Mouse (Mus musculus) kidney, postnatal 0 days (tissue): ENCODE measurements at regions not wholly inside any gene's neighbourhood (a gene's known extent, or its start where the extent isn't known, plus 50 kb on each side); places are given as distances from the start of the nearest gene placed in this dataset.

Source experiments
- ATAC-seq: fragments of 200-750 bp; cut with Nextera tagmentation; replicated peaks from 2 replicates; pipeline ENCODE4 v1.8.0; 2017; ENCODE audit warnings: low read depth, moderate number of reproducible peaks, moderate TSS enrichment, moderate library complexity; ENCODE audit not compliant: low FRiP score
- DNase-seq: peaks from one replicate; pipeline ENCODE4 v3.0.0-alpha.2; 2016; ENCODE audit warnings: low spot score
- H3K27ac ChIP-seq: fragments of 300-500 bp; sonication (generic); 2 replicates; pipeline ENCODE4 v1.5.1; 2014; ENCODE audit warnings: mild to moderate bottlenecking
- H3K27me3 ChIP-seq: fragments of 300-500 bp; sonication (generic); 2 replicates; pipeline ENCODE4 v1.6.1; 2014; ENCODE audit warnings: low read length, mixed read lengths; ENCODE audit not compliant: insufficient read depth
- H3K36me3 ChIP-seq: fragments of 300-500 bp; sonication (generic); 2 replicates; pipeline ENCODE4 v1.6.1; 2014; ENCODE audit warnings: low read length, mixed read lengths; ENCODE audit not compliant: insufficient read depth
- H3K4me1 ChIP-seq: fragments of 300-500 bp; sonication (generic); replicated peaks from 2 replicates; pipeline ENCODE4 v1.6.1; 2014; ENCODE audit warnings: antibody characterized with exemption, low read length, mixed read lengths; ENCODE audit not compliant: insufficient read depth
- H3K4me2 ChIP-seq: fragments of 300-500 bp; sonication (generic); 2 replicates; pipeline ENCODE4 v1.6.1; 2014; ENCODE audit warnings: mild to moderate bottlenecking, low read length, moderate library complexity, mixed read lengths
- H3K4me3 ChIP-seq: fragments of 300-500 bp; sonication (generic); replicated peaks from 2 replicates; pipeline ENCODE4 v1.5.1; 2014; ENCODE audit warnings: low read depth, low read length
- H3K9ac ChIP-seq: fragments of 300-500 bp; sonication (generic); 2 replicates; pipeline ENCODE4 v1.6.1; 2014; ENCODE audit warnings: low read depth, low read length
- H3K9me3 ChIP-seq: fragments of 300-500 bp; sonication (generic); replicated peaks from 2 replicates; pipeline ENCODE4 v1.6.1; 2016; ENCODE audit warnings: low read length, inconsistent platforms, mixed read lengths
- CTCF ChIP-seq: IDR thresholded peaks from 2 replicates; pipeline ENCODE4 v1.5.1; 2016; ENCODE audit warnings: antibody characterized with exemption, low read depth, mild to moderate bottlenecking, moderate library complexity
- WGBS: fragments of 180-500 bp; shearing (Covaris S2); extraction: QIAGEN DNeasy Blood & Tissue Kit; methylation state at CpG from one replicate; pipeline ENCODE4 v1.1.7; 2014; 5-methylcytosine and 5-hydroxymethylcytosine counted together

DNA sequence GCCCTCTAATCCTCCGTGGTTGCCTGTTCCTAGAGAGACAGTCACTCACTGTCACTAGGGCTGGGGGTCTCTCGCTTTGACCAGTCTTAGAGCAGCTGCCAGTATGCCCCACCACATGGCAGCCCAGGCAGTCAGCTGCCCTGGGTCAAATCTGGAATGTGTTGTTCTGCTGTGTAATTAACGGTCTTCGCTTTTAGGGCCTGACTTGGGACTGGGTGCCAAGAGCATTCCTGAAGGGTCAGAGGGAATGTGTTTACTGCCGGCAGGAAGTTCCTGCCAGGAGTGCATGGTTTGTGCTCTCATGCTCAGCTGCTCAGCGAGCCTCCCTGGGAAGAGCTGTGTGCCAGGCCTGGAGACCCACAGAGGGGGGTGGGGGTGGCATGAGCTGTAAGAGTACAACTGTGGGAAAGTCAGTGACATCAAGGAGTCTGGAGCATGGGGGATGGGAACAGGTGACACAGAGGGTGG is 518.5 kb upstream of the Lrrc6 start:
- no peak for TF ChIP-seq CTCF
- WGBS: 5% methylated on average over 6 of the region's 6 CpGs
- no peak overlapping the region for H3K4me2 ChIP-seq
- H3K4me1 ChIP-seq: 0 out of 2 replicates have a peak, but pooled peaks cover 9% of the 10 kb centered on the region
- H3K9ac ChIP-seq: 0 out of 2 replicates have a peak overlapping the region, but pooled peaks have one; percentile 13
- peak; percentile 79 for DNase-seq
- H3K4me3 ChIP-seq: no peak overlapping the region
- H3K27me3 ChIP-seq: no peaks in the 10 kb centered on the region
- peak; percentile 72 for ATAC-seq
- H3K9me3 ChIP-seq: 0 out of 2 replicates have a peak, but pooled peaks cover 3% of the 10 kb centered on the region
- H3K36me3 ChIP-seq: no peaks in the 10 kb centered on the region
- H3K27ac ChIP-seq: peak overlapping the region; percentile 75
